Mouse (Mus musculus) ES-E14 (cell line): ENCODE data around the gene Fryl. TPM values are rescaled to one million over a fixed set of nuclear protein-coding genes. Genes with fewer than 3 reads are reported as not detected.

Experiments
- DNase-seq: peaks from one replicate; pipeline ENCODE4 v3.0.0-alpha.2; 2013; ENCODE audit warnings: low read depth, low spot score
- H3K27ac ChIP-seq: 2 replicates; pipeline ENCODE4 v1.5.1; 2012; ENCODE audit warnings: low read depth, mild to moderate bottlenecking, low read length, moderate library complexity, mixed read lengths; ENCODE audit not compliant: poor library complexity, insufficient read depth, severe bottlenecking
- H3K36me3 ChIP-seq: 2 replicates; pipeline ENCODE4 v1.6.1; 2012; ENCODE audit warnings: mild to moderate bottlenecking, low read length, moderate library complexity, mixed read lengths; ENCODE audit not compliant: control insufficient read depth, poor library complexity, insufficient read depth, severe bottlenecking
- H3K4me1 ChIP-seq, 2 experiments: fragments of 150-350 bp in 1 of 2; sonication (generic) in 1 of 2; 2 replicates each; pipeline ENCODE4 v1.6.1; 2012; ENCODE audit warnings: low read length in 2 of 2, mild to moderate bottlenecking in 1 of 2, mixed read lengths in 1 of 2; ENCODE audit not compliant: control insufficient read depth in 2 of 2, insufficient read depth in 2 of 2, poor library complexity in 1 of 2
- H3K4me3 ChIP-seq, 2 experiments: fragments of 150-350 bp in 1 of 2; sonication (generic) in 1 of 2; 2 replicates each; pipeline ENCODE4 v1.5.1; 2012; ENCODE audit warnings: low read length in 2 of 2, low read depth in 1 of 2, mild to moderate bottlenecking in 1 of 2, mixed read lengths in 1 of 2; ENCODE audit not compliant: insufficient read depth in 1 of 2, poor library complexity in 1 of 2, severe bottlenecking in 1 of 2
- H3K9ac ChIP-seq: 2 replicates; pipeline ENCODE4 v1.6.1; 2012; ENCODE audit warnings: low read depth, mild to moderate bottlenecking, low read length, mixed read lengths; ENCODE audit not compliant: poor library complexity, insufficient read depth, severe bottlenecking
- H3K9me3 ChIP-seq: fragments of 150-350 bp; sonication (generic); 2 replicates; pipeline ENCODE4 v1.6.1; 2012; ENCODE audit warnings: low read depth, mild to moderate bottlenecking, low read length; ENCODE audit not compliant: control insufficient read depth, insufficient read depth
- CHD2 ChIP-seq: IDR thresholded peaks from 2 replicates; pipeline ENCODE4 v1.6.1; 2014; ENCODE audit warnings: mild to moderate bottlenecking, low read depth, low read length, inconsistent platforms
- HCFC1 ChIP-seq: IDR thresholded peaks from 2 replicates; pipeline ENCODE4 v1.6.1; 2012; ENCODE audit warnings: low read length, inconsistent platforms, borderline replicate concordance; ENCODE audit not compliant: insufficient read depth
- MAFK ChIP-seq: IDR thresholded peaks from 2 replicates; pipeline ENCODE4 v1.6.1; 2014; ENCODE audit warnings: mild to moderate bottlenecking, low read depth, low read length, inconsistent platforms; ENCODE audit not compliant: insufficient read depth
- ZC3H11A ChIP-seq: IDR thresholded peaks from 2 replicates; pipeline ENCODE4 v1.6.1; 2012; ENCODE audit warnings: low read depth, mild to moderate bottlenecking, inconsistent platforms, low read length, borderline replicate concordance
- ZNF384 ChIP-seq: IDR thresholded peaks from 2 replicates; pipeline ENCODE4 v1.6.1; 2012; ENCODE audit warnings: low read depth, low read length, inconsistent platforms
- in situ Hi-C, 2 experiments: fragments of 600-800 bp; cut with MboI; formaldehyde crosslinking; loops; one replicate each; pipeline ENCODE4 v1.15.1; 2025; ENCODE audit warnings: low sequenced_read_pairs in 2 of 2, inconsistent platforms in 1 of 2; ENCODE audit not compliant: unreplicated experiment in 2 of 2
- total RNA-seq: library from RNA; depleted of rRNA; stranded (reverse); fragments of 300-350 nt; gene quantifications from 2 replicates; pipeline ENCODE4 v1.2.3, GENCODE M21; 2012

The Fryl gene
- total RNA-seq, 1 experiment = 53.3 TPM

DNA sequence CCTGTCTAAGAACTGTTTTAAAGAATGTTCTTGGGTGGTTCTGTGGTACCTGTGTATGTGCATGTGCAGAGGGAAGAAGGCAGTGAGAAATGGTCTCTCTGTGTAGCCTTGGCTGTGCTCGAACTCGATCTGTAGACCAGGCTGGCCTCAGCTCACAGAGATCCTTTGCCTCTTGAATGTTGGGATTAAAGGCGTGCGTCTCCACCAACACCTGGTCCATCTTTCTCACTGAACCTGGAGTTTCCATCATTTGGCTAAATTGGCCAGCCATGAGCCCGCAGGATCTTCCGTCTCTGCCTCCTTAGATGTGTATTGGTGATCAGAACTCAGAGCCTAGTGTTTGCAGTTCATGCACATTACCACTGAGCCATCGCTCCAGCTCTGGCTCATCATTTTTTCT is 38.6 kb upstream of the Fryl start:
- H3K9me3 ChIP-seq = no peaks in the 10 kb centered on the region
- H3K27ac ChIP-seq = no peak overlapping the region
- TF ChIP-seq HCFC1 (no peak), MAFK (no peak), ZNF384 (no peak), CHD2 (no peak), ZC3H11A (no peak)
- peaks cover 12% of the 10 kb centered on the region for H3K36me3 ChIP-seq
- no peak for DNase-seq
- H3K4me1 ChIP-seq = peaks cover 4 to 5% of the 10 kb centered on the region in 2 experiments; a peak in 1 of 4 replicates
- in situ Hi-C loops = no loop called here
- H3K9ac ChIP-seq = no peak overlapping the region
- no peak overlapping the region for H3K4me3 ChIP-seq

DNA sequence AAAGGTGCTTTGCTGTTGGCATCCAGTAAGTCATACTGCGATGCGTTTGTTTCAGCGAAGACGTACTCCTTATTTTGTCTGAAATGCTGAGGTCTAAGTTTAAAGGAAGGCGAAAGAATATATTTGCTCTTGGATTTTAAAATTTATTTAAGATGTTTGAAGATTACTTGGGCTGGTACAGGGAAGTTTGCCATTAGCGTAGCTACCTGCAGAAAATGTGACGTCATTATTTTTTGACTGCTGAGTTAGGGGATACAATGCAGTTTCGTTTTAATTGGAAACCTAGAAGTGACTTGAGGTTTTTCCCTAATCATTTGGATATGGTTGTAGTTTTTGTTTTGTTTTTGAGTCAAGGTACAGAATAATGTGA is 37.0 kb upstream of the Fryl start:
- H3K4me1 ChIP-seq = peaks cover 4 to 5% of the 10 kb centered on the region in 2 experiments; a peak in 1 of 4 replicates
- in situ Hi-C loops = no loop called here
- H3K27ac ChIP-seq = no peak overlapping the region; the same call in 1 of the 2 replicates
- DNase-seq = no peak
- H3K9ac ChIP-seq = peak overlapping the region; percentile 100; the same call in 1 of the 2 replicates
- TF ChIP-seq CHD2 (no peak), HCFC1 (no peak)
- no peaks in the 10 kb centered on the region for H3K9me3 ChIP-seq
- peak overlapping the region; percentile 94 to 99 for H3K4me3 ChIP-seq
- H3K36me3 ChIP-seq = peaks cover 12% of the 10 kb centered on the region

DNA sequence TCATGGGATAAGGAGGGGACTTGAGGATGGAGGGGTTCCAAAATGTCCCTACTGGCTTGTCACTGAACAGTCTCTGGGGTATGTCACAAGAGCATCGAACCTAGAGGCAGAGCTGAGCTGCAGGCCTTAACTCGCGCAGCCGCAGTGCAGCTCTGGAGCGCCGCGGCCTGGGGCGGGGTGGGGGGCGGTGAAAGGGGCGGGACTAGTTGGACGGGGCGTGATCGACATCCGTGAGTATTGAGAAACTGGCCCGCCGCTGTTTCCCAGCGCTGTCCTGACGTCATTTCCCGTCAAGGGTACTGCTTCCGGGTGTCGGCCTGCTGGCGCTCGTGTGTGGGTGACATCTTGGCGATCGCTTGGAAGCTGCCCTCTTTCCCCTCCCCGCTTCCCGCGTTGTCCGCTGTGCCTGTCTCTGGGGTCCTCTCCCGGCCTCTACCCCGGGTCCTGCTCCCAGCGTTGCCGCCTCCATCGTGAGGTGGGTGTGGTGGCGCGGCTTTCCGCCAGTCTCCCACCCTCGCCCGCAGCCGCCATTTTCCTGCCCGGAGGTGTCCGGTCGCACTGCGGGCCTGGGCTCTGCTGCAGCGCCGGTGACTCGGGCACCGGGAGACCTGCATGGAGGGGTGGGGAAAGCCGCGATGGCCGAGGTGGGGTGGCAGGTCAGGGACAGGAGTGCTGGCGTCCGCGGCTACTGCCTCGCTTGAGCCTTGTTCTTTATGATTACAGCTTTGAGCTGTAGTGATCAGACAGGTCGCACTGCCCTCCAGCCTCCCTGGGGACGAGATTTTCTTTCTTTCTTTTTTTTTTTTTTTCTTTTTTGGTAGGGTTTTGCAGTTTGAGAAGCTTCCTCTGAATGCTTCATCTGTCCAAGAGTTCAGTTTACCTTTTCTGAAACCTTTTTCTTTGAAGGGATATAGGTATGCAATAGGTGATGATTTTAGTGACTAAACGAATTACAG is 36.4 kb upstream of the Fryl start, which contains the start of gene Ociad1:
Gene Ociad1, plus strand, starts transcription at position 283 of the 956 bp plus-strand sequence.
- in situ Hi-C loops = no loop called here
- Histone ChIP-seq H3K4me1 (peaks cover 4 to 5% of the 10 kb centered on the region in 2 experiments; a peak in 1 of 4 replicates), H3K27ac (peak within 1 kb of the TSS; percentile 95), H3K4me3 (peak within 1 kb of the TSS; percentile 94 to 99), H3K36me3 (peaks cover 12% of the 10 kb centered on the region), H3K9ac (peak within 1 kb of the TSS; percentile 100), H3K9me3 (no peaks in the 10 kb centered on the region)
- TF ChIP-seq MAFK (no peak), ZC3H11A (no peak), ZNF384 (peak; percentile 70), HCFC1 (peak; percentile 74; the same call in 1 of the 2 replicates), CHD2 (no peak)
- DNase-seq = peak; percentile 96

DNA sequence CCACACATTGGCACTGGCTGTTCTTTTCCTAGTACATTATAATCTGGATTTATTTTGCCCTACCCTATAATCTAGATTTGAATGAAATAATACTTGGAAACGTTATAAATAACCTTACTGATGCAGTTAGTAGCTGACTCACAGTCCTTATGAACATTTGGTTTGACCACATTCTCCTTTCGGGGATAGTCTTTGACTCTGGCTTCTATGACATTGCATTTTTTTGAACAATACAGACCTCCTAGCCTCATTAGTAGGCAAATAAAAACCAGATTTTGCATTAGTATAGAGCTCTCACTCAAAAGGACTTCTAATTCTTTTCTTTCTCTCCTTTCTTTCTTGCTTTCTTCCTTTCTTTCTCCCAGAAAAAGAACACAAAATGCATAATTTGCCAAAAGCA is 33.5 kb upstream of the Fryl start:
- Histone ChIP-seq H3K27ac (no peak overlapping the region), H3K4me1 (peaks cover 3 to 4% of the 10 kb centered on the region in 2 experiments; a peak in 1 of 4 replicates), H3K4me3 (no peak overlapping the region), H3K9me3 (no peaks in the 10 kb centered on the region), H3K9ac (no peak overlapping the region), H3K36me3 (peaks cover 2% of the 10 kb centered on the region)
- in situ Hi-C loops = no loop called here
- no peak for TF ChIP-seq HCFC1
- TF ChIP-seq ZC3H11A = no peak
- TF ChIP-seq ZNF384 = no peak
- no peak for TF ChIP-seq MAFK
- no peak for TF ChIP-seq CHD2
- no peak for DNase-seq
